Mouse (Mus musculus) gonadal fat pad, adult 2 months (tissue): Measurements from ENCODE around the gene Adam3. TPM values are rescaled to one million over a fixed set of nuclear protein-coding genes. Genes with fewer than 3 reads are reported as not detected.

Experiments
- DNase-seq: peaks from one replicate; pipeline ENCODE4 v3.0.0-alpha.2; 2012; ENCODE audit warnings: low read depth
- polyA plus RNA-seq: library from polyadenylated mRNA; depleted of rRNA; stranded (reverse); fragments of >200 nt; gene quantifications from 2 replicates; pipeline ENCODE4 v1.2.3, GENCODE M21; 2012; rRNA removed

Adam3 gene
- 1.0 and 2.5 TPM in 2 replicates for polyA plus RNA-seq

DNA sequence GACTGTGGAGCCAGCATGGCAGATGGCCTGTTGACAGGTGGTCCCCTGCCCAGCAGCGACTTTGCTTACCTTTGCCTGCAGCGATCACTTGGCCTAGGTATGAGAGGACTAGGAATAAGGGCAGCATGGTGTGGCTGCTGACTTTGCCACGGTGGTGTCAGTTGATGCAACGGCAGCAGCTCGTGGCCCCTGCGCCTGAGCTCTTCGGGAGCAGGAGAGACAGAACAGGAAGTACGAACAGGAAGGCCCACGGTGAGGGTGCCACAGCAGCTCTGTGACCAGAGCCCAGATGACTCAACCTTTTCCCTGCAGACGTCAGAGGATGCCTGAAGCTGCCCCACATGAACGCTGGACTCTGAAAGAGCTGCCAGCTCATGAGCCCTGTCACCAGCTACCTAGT, at the start of gene Adam3:
Adam3 (minus strand) TSS at position 223 of the 400 bp plus-strand sequence.
- no peak for DNase-seq

DNA sequence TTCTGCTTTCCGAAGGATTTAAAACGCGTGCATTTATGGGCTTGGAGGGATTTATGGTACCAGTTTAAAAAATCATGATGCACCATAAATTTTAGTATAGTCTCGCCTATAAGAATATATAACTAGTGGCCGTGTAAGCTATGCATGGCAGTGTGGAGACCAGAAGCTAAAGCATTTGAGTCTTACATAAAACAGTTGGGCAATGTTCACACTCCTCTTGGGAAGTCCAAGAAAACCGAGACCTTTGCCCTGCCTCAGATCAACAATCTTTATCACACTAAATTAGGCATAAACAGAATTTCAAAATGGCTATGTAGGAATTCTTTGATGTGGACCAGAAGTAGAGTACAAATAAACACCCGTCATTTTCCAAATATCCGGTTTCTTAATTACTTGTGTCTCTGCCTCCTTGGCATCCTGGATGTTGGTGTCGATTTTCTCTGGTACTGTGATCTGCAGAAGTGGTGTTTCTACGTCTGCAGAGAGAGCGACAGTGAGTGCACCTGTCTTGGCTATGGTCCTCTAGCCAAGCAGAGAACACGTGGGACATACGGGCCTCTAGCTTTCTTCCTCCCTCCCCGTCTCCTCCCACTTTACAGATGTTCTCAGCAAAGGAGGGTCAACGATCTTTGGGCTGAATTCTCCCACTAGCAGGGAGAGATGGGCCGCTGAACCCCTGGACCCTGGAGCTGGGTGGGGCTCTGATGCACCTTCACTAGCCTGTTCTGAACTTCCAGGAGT, 596 bp downstream of the Adam3 start:
- no peak for DNase-seq

Other genes starting within 250 kb of the Adam3 start
- gene Adam5, start 98.5 kb upstream of the Adam3 start, polyA plus RNA-seq, result 0.59 and 1.2 TPM in 2 replicates